Mouse (Mus musculus) ES-E14 (cell line): ENCODE measurements at regions not wholly inside any gene's neighbourhood (a gene's known extent, or its start where the extent isn't known, plus 50 kb on each side); places are given as distances from the start of the nearest gene placed in this dataset.

Source experiments
- DNase-seq: peaks from one replicate; pipeline ENCODE4 v3.0.0-alpha.2; 2013; ENCODE audit warnings: low read depth, low spot score
- H3K27ac ChIP-seq: 2 replicates; pipeline ENCODE4 v1.5.1; 2012; ENCODE audit warnings: low read depth, mild to moderate bottlenecking, low read length, moderate library complexity, mixed read lengths; ENCODE audit not compliant: poor library complexity, insufficient read depth, severe bottlenecking
- H3K36me3 ChIP-seq: 2 replicates; pipeline ENCODE4 v1.6.1; 2012; ENCODE audit warnings: mild to moderate bottlenecking, low read length, moderate library complexity, mixed read lengths; ENCODE audit not compliant: control insufficient read depth, poor library complexity, insufficient read depth, severe bottlenecking
- H3K4me1 ChIP-seq, 2 experiments: fragments of 150-350 bp in 1 of 2; sonication (generic) in 1 of 2; 2 replicates each; pipeline ENCODE4 v1.6.1; 2012; ENCODE audit warnings: low read length in 2 of 2, mild to moderate bottlenecking in 1 of 2, mixed read lengths in 1 of 2; ENCODE audit not compliant: control insufficient read depth in 2 of 2, insufficient read depth in 2 of 2, poor library complexity in 1 of 2
- H3K4me3 ChIP-seq, 2 experiments: fragments of 150-350 bp in 1 of 2; sonication (generic) in 1 of 2; 2 replicates each; pipeline ENCODE4 v1.5.1; 2012; ENCODE audit warnings: low read length in 2 of 2, low read depth in 1 of 2, mild to moderate bottlenecking in 1 of 2, mixed read lengths in 1 of 2; ENCODE audit not compliant: insufficient read depth in 1 of 2, poor library complexity in 1 of 2, severe bottlenecking in 1 of 2
- H3K9ac ChIP-seq: 2 replicates; pipeline ENCODE4 v1.6.1; 2012; ENCODE audit warnings: low read depth, mild to moderate bottlenecking, low read length, mixed read lengths; ENCODE audit not compliant: poor library complexity, insufficient read depth, severe bottlenecking
- H3K9me3 ChIP-seq: fragments of 150-350 bp; sonication (generic); 2 replicates; pipeline ENCODE4 v1.6.1; 2012; ENCODE audit warnings: low read depth, mild to moderate bottlenecking, low read length; ENCODE audit not compliant: control insufficient read depth, insufficient read depth
- CHD2 ChIP-seq: IDR thresholded peaks from 2 replicates; pipeline ENCODE4 v1.6.1; 2014; ENCODE audit warnings: mild to moderate bottlenecking, low read depth, low read length, inconsistent platforms
- HCFC1 ChIP-seq: IDR thresholded peaks from 2 replicates; pipeline ENCODE4 v1.6.1; 2012; ENCODE audit warnings: low read length, inconsistent platforms, borderline replicate concordance; ENCODE audit not compliant: insufficient read depth
- MAFK ChIP-seq: IDR thresholded peaks from 2 replicates; pipeline ENCODE4 v1.6.1; 2014; ENCODE audit warnings: mild to moderate bottlenecking, low read depth, low read length, inconsistent platforms; ENCODE audit not compliant: insufficient read depth
- ZC3H11A ChIP-seq: IDR thresholded peaks from 2 replicates; pipeline ENCODE4 v1.6.1; 2012; ENCODE audit warnings: low read depth, mild to moderate bottlenecking, inconsistent platforms, low read length, borderline replicate concordance
- ZNF384 ChIP-seq: IDR thresholded peaks from 2 replicates; pipeline ENCODE4 v1.6.1; 2012; ENCODE audit warnings: low read depth, low read length, inconsistent platforms
- in situ Hi-C, 2 experiments: fragments of 600-800 bp; cut with MboI; formaldehyde crosslinking; loops; one replicate each; pipeline ENCODE4 v1.15.1; 2025; ENCODE audit warnings: low sequenced_read_pairs in 2 of 2, inconsistent platforms in 1 of 2; ENCODE audit not compliant: unreplicated experiment in 2 of 2

- in situ Hi-C loops: no loop called here
- Histone ChIP-seq H3K4me1 (no peaks in the 10 kb centered on the region), H3K9ac (no peak overlapping the region), H3K9me3 (no peaks in the 10 kb centered on the region), H3K27ac (no peak overlapping the region), H3K36me3 (no peaks in the 10 kb centered on the region), H3K4me3 (no peak overlapping the region)
- TF ChIP-seq CHD2 (no peak), MAFK (no peak), ZC3H11A (no peak), ZNF384 (no peak), HCFC1 (no peak)
- DNase-seq: no peak
Measured at GRCm38 (mm10) chr2:47914270-47914669, 899.6 kb upstream of the Acvr2a start.

DNA sequence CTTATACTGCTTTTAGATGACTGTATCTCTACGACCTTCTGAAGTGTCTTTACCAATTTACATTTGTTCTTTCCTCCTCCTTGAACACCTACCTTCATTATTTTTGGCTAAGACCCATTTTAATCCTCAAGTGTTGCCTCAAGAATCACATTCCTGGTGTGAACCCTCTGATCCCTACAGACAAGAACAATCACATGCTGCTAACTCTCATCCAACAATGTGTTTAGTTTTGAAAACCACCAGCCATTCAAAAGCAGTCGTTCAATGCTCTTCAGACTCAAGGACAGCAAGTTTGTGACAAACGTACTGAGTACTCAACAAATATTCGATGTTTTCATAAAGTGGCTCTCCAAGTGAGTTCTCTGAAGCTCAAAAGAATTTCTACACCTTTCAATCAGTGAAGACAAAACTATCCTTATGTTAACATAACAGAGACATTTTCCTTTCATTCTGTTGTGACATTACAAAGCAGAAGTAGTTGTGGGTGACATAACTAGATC, 898.9 kb upstream of the Acvr2a start:
- DNase-seq: no peak
- no peaks in the 10 kb centered on the region for H3K9me3 ChIP-seq
- in situ Hi-C loops: no loop called here
- H3K4me3 ChIP-seq: no peak overlapping the region
- H3K9ac ChIP-seq: no peak overlapping the region
- no peak for TF ChIP-seq MAFK
- TF ChIP-seq ZNF384: no peak
- TF ChIP-seq CHD2: no peak
- TF ChIP-seq HCFC1: no peak
- no peak for TF ChIP-seq ZC3H11A
- no peaks in the 10 kb centered on the region for H3K36me3 ChIP-seq
- no peaks in the 10 kb centered on the region for H3K4me1 ChIP-seq
- H3K27ac ChIP-seq: no peak overlapping the region

DNA sequence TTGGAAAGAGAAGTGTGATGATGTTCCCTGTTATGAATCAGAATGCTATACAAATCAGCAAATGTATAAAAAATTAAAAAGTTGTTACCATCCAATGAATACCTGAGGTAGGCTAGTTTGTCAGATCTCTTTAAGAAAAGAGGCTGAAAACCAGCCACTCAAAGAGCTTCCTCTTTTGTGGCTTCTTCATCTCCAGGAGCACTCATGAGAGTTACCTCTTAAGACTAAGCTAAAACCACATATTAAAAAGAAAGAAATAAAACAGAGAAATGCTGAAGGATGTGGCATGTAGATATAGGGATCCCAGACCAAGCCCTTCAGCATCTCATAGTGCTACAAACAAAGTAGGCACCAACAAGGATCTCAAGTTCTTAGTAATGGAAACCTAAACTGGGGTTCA, 890.9 kb upstream of the Acvr2a start:
- Histone ChIP-seq H3K9me3 (no peaks in the 10 kb centered on the region), H3K36me3 (no peaks in the 10 kb centered on the region), H3K27ac (no peak overlapping the region), H3K4me3 (no peak overlapping the region), H3K9ac (no peak overlapping the region), H3K4me1 (no peaks in the 10 kb centered on the region)
- TF ChIP-seq MAFK (no peak), CHD2 (no peak), ZC3H11A (no peak), ZNF384 (no peak), HCFC1 (no peak)
- DNase-seq: no peak
- in situ Hi-C loops: no loop called here

DNA sequence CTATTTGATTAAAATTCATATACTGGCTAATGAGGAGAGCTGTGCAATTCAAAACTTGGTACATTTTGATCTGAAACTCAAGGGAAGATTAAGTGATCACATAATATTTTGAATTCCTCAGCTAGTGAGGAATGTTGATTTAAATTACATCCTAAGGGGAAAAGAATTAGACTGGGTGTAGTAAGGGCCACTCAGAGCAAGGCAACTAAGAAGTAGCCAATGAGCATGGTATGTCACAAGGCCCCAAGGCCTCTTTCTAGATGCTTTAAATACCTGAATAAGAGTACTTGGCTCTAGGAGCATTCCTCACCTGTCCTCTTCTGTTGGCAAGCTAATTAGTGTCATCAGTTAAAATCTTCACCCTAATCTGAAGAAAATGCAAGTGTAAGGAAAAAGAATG, 887.3 kb upstream of the Acvr2a start:
- Histone ChIP-seq H3K9me3 (no peaks in the 10 kb centered on the region), H3K27ac (no peak overlapping the region), H3K9ac (no peak overlapping the region), H3K4me1 (no peaks in the 10 kb centered on the region), H3K36me3 (no peaks in the 10 kb centered on the region), H3K4me3 (no peak overlapping the region)
- TF ChIP-seq ZNF384: no peak
- no peak for TF ChIP-seq HCFC1
- no peak for TF ChIP-seq CHD2
- TF ChIP-seq ZC3H11A: no peak
- DNase-seq: no peak
- in situ Hi-C loops: no loop called here

DNA sequence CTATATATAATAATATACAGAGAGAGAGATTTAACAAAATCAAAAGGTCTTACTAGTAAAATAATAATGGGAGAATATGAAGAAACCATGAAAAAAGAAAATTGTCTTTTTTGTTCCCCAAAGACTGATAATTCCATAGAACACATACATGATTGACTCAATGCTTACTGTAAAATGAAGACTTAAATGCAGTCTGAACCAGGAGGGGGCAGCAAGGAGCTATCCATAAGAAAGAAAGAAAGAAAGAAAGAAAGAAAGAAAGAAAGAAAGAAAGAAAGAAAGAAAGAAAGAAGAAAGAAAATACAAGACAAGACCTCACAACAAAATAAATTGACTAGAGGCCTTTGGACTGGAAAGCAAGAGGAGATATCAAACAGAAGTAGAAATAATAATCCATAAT, 868.8 kb upstream of the Acvr2a start:
- no peak for DNase-seq
- in situ Hi-C loops: no loop called here
- Histone ChIP-seq H3K27ac (no peak overlapping the region), H3K4me3 (no peak overlapping the region), H3K4me1 (no peaks in the 10 kb centered on the region), H3K9me3 (no peaks in the 10 kb centered on the region), H3K36me3 (no peaks in the 10 kb centered on the region), H3K9ac (no peak overlapping the region)
- TF ChIP-seq CHD2 (no peak), ZNF384 (no peak), ZC3H11A (no peak), HCFC1 (no peak), MAFK (no peak)
